Mouse (Mus musculus): ENCODE measurements around the gene Zfp108. TPM values are rescaled to one million over a fixed set of nuclear protein-coding genes. Genes with fewer than 3 reads are reported as not detected.

The Zfp108 gene
- 0.56 TPM for polyA plus RNA-seq (2017; shearing (Covaris generic))

DNA sequence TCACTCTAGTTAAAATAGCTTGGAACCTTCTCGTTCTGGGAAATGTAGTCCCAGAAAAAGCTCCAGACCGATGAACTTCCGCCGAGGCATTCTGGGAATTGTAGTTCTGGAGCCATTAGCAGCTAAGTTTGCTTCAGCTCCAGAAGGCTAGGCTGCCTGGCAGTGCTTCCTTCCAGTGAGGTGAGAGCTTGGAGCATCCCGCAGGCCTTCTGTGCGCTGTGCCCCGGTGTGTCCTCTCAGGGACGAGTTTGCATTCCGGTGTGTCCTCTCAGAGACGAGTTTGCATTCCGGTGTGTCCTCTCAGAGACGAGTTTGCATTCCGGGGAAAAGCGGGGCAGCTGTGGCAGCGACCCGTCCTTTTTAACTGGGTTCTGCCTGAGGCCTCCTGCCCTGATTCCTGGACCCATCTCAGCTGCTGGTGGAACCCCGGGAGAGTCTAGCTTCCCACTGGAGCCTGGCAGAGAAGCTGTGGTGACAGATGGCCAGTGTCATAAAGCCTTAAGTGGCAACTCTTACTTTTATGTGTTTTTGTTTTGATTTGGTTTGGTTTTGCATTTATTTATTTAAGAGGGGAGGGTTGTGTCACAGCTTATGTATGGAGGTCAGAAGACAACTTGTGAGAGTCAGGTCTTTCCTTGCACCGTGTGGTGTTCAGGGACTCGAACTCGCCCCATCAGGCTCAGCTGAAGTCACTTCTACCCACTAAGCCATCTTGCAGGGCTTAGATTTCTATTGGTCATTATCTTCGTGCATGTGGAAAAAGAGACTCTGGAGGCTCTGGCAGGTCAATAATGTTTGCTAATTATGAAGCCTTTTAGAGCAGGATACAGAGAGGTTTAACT is at the start of gene Zfp108:
Zfp108 (plus strand) TSS at position 162 of the 842 bp plus-strand sequence.

DNA sequence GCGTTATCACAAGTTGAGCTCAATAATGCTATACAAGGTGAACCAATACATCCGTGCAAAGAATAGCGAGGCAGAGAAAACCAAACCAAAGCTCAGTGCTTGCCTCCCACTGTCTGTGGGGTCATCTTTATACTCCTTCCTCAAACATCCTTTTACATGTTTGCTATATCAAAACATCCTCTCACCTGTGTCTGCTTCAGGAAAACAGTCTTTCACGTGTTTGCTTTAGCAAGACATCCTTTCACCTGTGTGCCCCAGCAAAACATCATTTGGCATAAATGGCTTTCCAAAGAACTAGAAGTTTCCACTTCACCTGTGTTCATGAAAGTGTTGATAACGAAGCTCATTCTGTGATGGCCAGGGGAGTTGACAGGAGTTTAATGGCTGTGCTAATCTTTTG is 43.3 kb upstream of the Zfp108 start, which contains the start of gene Zfp111:
Zfp111 (minus strand) TSS at position 101 of the 400 bp plus-strand sequence.

DNA sequence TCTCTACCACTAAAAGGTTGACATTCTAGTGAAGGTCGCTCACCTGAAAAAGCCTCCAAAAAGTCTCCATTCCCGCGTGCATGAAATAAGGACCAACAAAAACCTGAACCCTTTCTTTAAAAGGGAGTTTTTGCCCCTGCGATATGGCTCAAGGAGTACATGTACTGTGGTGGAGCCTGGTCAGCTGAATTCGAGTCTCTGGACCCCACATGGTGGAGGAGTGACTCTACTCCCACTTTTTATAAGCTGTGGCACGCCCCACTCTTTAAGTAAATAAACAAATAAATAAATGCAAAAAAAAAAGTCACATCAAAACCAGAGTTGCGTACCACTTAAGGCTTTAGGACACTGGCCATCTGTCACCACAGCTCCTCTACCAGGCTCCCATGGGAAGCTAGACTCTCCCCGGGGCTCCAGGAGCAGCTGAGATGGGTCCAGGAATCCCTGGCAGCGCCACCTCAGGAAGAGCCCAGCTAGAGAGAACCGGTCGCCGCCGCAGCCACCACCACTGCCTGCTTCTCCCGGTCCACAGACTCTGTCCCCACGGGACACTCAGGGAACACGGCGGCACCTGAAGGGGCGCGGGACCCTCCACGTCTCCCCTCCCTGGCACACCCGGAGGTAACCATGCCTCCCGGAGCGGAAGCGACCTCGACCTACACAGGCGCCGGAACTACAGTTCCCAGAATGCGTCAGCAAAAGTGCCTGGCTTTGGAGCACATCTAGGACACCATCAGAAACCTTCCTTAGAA is 17.4 kb upstream of the Zfp108 start, which contains the start of gene Zfp109:
Zfp109 (minus strand) TSS at position 521 of the 752 bp plus-strand sequence.

DNA sequence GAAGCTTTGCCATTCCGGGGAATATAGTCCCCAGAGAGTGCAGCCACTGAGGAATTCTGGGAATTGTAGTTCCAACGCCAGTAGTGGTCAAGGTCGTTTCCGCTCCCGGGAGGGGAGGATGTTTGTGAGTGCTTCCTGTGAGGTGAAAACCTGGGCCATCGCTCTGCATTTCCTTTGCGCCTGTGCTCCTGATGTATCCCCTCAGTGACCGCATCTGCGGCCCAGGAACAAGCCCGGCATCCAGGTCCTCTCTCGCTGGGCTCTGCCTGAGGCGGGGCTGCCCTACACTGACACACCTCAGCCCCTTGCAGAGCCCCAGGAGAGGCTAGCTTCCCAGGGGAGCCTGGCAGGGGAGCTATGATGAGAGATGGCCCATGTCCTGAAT is 15.7 kb downstream of the Zfp108 start, which contains the start of gene Zfp93:
Zfp93 (plus strand) TSS at position 133 of the 385 bp plus-strand sequence.

DNA sequence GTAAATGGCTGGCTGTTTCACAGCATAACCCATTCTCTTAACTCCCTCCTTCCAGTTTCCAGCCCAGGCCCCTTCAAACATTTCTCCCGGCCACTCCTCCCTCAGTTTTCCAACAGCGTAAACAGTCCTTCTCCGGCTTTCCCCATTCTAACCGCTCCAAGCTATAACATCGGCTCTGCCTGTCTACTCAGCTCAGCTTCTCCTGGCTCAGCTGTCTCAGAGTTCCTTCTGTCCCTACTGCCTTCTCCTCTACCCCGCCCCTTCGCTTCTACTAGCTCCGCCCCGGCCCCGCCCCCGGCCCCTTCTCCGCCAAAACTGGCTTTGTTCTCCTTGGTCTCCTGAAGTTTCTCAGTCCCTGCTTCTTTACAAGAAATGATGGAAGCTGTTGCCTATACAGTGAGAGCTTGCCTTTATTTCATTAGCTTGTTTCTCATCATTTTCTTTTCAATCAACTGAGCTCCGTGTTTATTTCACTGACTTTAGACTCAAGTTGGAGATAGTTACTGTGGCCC is 46.2 kb downstream of the Zfp108 start, which contains the start of gene Zfp61:
Zfp61 (minus strand) TSS at position 462 of the 512 bp plus-strand sequence.

Other genes starting within 250 kb of the Zfp108 start
- gene Vmn1r183, start 201.5 kb upstream of the Zfp108 start, polyA plus RNA-seq (2017; shearing (Covaris generic)): 0.07 TPM
- gene Zfp180, start 172.9 kb upstream of the Zfp108 start, polyA plus RNA-seq (2017; shearing (Covaris generic)): 31.0 TPM
- gene Zfp112, start 142.5 kb upstream of the Zfp108 start, polyA plus RNA-seq (2017; shearing (Covaris generic)): 1.5 TPM
- 14.4 TPM for gene Zfp235, start 120.6 kb upstream of the Zfp108 start, polyA plus RNA-seq (2017; shearing (Covaris generic))
- gene Zfp114, start 79.7 kb upstream of the Zfp108 start, polyA plus RNA-seq (2017; shearing (Covaris generic)): 0.77 TPM
- gene Zfp111, start 43.4 kb upstream of the Zfp108 start, polyA plus RNA-seq (2017; shearing (Covaris generic)): 0.29 TPM
- gene Zfp109, start 17.2 kb upstream of the Zfp108 start, polyA plus RNA-seq (2017; shearing (Covaris generic)): 4.3 TPM
- gene Zfp93, start 15.6 kb downstream of the Zfp108 start, polyA plus RNA-seq (2017; shearing (Covaris generic)): 1.7 TPM
- 20.5 TPM for gene Zfp61, start 46.4 kb downstream of the Zfp108 start, polyA plus RNA-seq (2017; shearing (Covaris generic))
- 12.3 TPM for gene Zfp94, start 61.9 kb downstream of the Zfp108 start, polyA plus RNA-seq (2017; shearing (Covaris generic))
- not detected for gene Tescl, start 79.1 kb downstream of the Zfp108 start, polyA plus RNA-seq (2017; shearing (Covaris generic))
- gene Lypd5, start 94.4 kb downstream of the Zfp108 start, polyA plus RNA-seq (2017; shearing (Covaris generic)): not detected
- gene Kcnn4, start 115.5 kb downstream of the Zfp108 start, polyA plus RNA-seq (2017; shearing (Covaris generic)): 397 TPM
- 66.6 TPM for gene Smg9, start 144.8 kb downstream of the Zfp108 start, polyA plus RNA-seq (2017; shearing (Covaris generic))
- gene Irgc1, start 197.5 kb downstream of the Zfp108 start, polyA plus RNA-seq (2017; shearing (Covaris generic)): 0.41 TPM
- 1.7 TPM for gene Plaur, start 207.7 kb downstream of the Zfp108 start, polyA plus RNA-seq (2017; shearing (Covaris generic))
- not detected for gene Cadm4, start 227.2 kb downstream of the Zfp108 start, polyA plus RNA-seq (2017; shearing (Covaris generic))

All from CD4-positive, CD25-positive, alpha-beta regulatory T cell (primary cell).